ENCODE assay signal across 11 mouse cellular contexts in the genomic region with DNA sequence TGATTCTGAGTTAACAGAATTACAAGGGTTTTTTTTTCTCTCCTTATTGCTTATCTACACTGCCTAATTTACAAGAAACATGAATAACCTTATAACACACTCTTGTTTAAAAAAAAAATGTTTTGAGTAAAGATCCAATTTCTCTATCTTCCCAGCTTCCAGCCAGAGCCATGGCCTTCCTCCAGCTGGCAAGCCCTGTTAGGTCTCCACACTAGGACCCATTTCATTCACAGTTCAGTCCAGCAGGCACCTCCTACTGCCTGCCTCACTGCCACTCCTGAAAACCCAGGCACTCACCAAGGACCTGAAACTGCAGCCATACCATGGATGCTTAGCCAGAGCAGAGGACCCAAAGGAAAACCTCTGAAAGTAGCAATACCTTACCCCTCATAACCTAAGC. TPM values are rescaled to one million over a fixed set of nuclear protein-coding genes. Genes with fewer than 3 reads are reported as not detected.
A peak's percentile ranks its signal among the peaks of the same experiment; 100 is the strongest.
DNase-seq lines count a peak whose midpoint lies in the region; ATAC-seq and TF ChIP-seq lines count a peak whose summit lies in the region.
"Had no signal": no experiment of that assay in that cellular context is flagged by ENCODE, and none has a peak within 500 bp of the region (broad histone marks: within the 10 kb centered on the region; RNA-seq: fewer than 3 reads in every experiment).

No protein-coding gene starts in this region.

- TF ChIP-seq POLR2A in liver, adult 2 months (IDR thresholded peaks at IDR 0.05; ENCODE audit: extremely low read depth, insufficient read depth, low read length): no peak

- H3K79me2 ChIP-seq in liver, adult 2 months (ENCODE audit: control insufficient read depth, insufficient read depth, low read length): peaks cover 17% of the 10 kb centered on the region; the same call in 1 of the 2 replicates

- no peak for ATAC-seq in heart, embryonic 11.5 days (replicated peaks; ENCODE audit: insufficient number of reproducible peaks, low FRiP score, low TSS enrichment)
- ATAC-seq in liver, embryonic 12.5 days: no peak
- ATAC-seq in hindbrain, embryonic 12.5 days (ENCODE audit: low FRiP score): no peak

- H3K27me3 ChIP-seq in heart, embryonic 11.5 days (ENCODE audit: control insufficient read depth, insufficient read depth, low read length): no peaks in the 10 kb centered on the region
- H3K27me3 ChIP-seq in liver, adult 2 months (ENCODE audit: control insufficient read depth, insufficient read depth, low read length): no peaks in the 10 kb centered on the region
- H3K27me3 ChIP-seq in liver, embryonic 12.5 days (replicated peaks): no peaks in the 10 kb centered on the region
- H3K27me3 ChIP-seq in hindbrain, embryonic 12.5 days: no peaks in the 10 kb centered on the region
- H3K27me3 ChIP-seq: liver, embryonic 13.5 days; neural tube, embryonic 13.5 days had no signal

- TF ChIP-seq CTCF in liver, adult 2 months (IDR thresholded peaks at IDR 0.05; ENCODE audit: low read depth, low read length): no peak

- no peak overlapping the region for H3K4me2 ChIP-seq in heart, embryonic 11.5 days
- no peak overlapping the region for H3K4me2 ChIP-seq in liver, embryonic 12.5 days
- no peak overlapping the region for H3K4me2 ChIP-seq in hindbrain, embryonic 12.5 days (replicated peaks)
- H3K4me2 ChIP-seq: liver, embryonic 13.5 days; neural tube, embryonic 13.5 days had no signal

- H3K36me3 ChIP-seq in heart, embryonic 11.5 days (ENCODE audit: control insufficient read depth, insufficient read depth, low read length): no peaks in the 10 kb centered on the region
- H3K36me3 ChIP-seq in liver, adult 2 months (ENCODE audit: control insufficient read depth, insufficient read depth, low read length): no peaks in the 10 kb centered on the region
- H3K36me3 ChIP-seq in liver, embryonic 12.5 days: no peaks in the 10 kb centered on the region
- no peaks in the 10 kb centered on the region for H3K36me3 ChIP-seq in hindbrain, embryonic 12.5 days
- H3K36me3 ChIP-seq: liver, embryonic 13.5 days; neural tube, embryonic 13.5 days had no signal

- intact Hi-C loops in heart, postnatal 14 days (cut with DNase I): no loop called here

- no peaks in the 10 kb centered on the region for H3K9me3 ChIP-seq in heart, embryonic 11.5 days (replicated peaks; ENCODE audit: control insufficient read depth, low read length)
- no peaks in the 10 kb centered on the region for H3K9me3 ChIP-seq in liver, embryonic 12.5 days (replicated peaks)
- no peaks in the 10 kb centered on the region for H3K9me3 ChIP-seq in hindbrain, embryonic 12.5 days (replicated peaks)
- H3K9me3 ChIP-seq: liver, embryonic 13.5 days; neural tube, embryonic 13.5 days had no signal

- H3K9ac ChIP-seq in heart, embryonic 11.5 days (ENCODE audit: low read depth, low read length): no peak overlapping the region
- no peak overlapping the region for H3K9ac ChIP-seq in liver, adult 2 months (ENCODE audit: low read depth, low read length)
- no peak overlapping the region for H3K9ac ChIP-seq in liver, embryonic 12.5 days
- H3K9ac ChIP-seq in hindbrain, embryonic 12.5 days: no peak overlapping the region
- H3K9ac ChIP-seq: liver, embryonic 13.5 days; neural tube, embryonic 13.5 days had no signal

- no peaks in the 10 kb centered on the region for H3K4me1 ChIP-seq in heart, embryonic 11.5 days (ENCODE audit: control insufficient read depth, insufficient read depth, low read length)
- H3K4me1 ChIP-seq in liver, adult 2 months (ENCODE audit: control insufficient read depth, insufficient read depth, low read length): peaks cover 4% of the 10 kb centered on the region
- H3K4me1 ChIP-seq in liver, embryonic 12.5 days: 0 out of 2 replicates have a peak, but pooled peaks cover 3% of the 10 kb centered on the region
- peaks cover 27% of the 10 kb centered on the region for H3K4me1 ChIP-seq in hindbrain, embryonic 12.5 days
- H3K4me1 ChIP-seq: liver, embryonic 13.5 days had no signal

- H3K27ac ChIP-seq in heart, embryonic 11.5 days (ENCODE audit: low read depth, low read length): no peak overlapping the region
- H3K27ac ChIP-seq in liver, adult 2 months (replicated peaks; ENCODE audit: insufficient read depth, low read depth, low read length): no peak overlapping the region
- no peak overlapping the region for H3K27ac ChIP-seq in liver, embryonic 12.5 days
- H3K27ac ChIP-seq in hindbrain, embryonic 12.5 days: no peak overlapping the region
- H3K27ac ChIP-seq: liver, embryonic 13.5 days; neural tube, embryonic 13.5 days had no signal

- peak; percentile 34 to 54 for DNase-seq in heart, postnatal 14 days
- DNase-seq in liver, adult 2 months (ENCODE audit: extremely low read depth, low read depth, low spot score): peak; percentile 75
- DNase-seq in adipocyte (ENCODE audit: low spot score): peak; percentile 50
- DNase-seq in heart, postnatal 4 days: peak; percentile 51
- DNase-seq: gastrocnemius, postnatal 25 days; liver, embryonic 13.5 days; right cerebral cortex, adult 18-20 months had no signal

- H3K4me3 ChIP-seq in heart, embryonic 11.5 days (ENCODE audit: low read depth, low read length): no peak overlapping the region
- H3K4me3 ChIP-seq in liver, adult 2 months (ENCODE audit: insufficient read depth, low read depth, low read length): no peak overlapping the region
- no peak overlapping the region for H3K4me3 ChIP-seq in liver, embryonic 12.5 days
- H3K4me3 ChIP-seq in hindbrain, embryonic 12.5 days: no peak overlapping the region
- H3K4me3 ChIP-seq: liver, embryonic 13.5 days; neural tube, embryonic 13.5 days had no signal

RNA-seq across cellular contexts. Expression of a gene that starts 31.9 kb away (rescaled TPM):
- 1 to 10 TPM; 5.9 to 9.1 TPM for total RNA-seq in heart, postnatal 14 days (2021)
- polyA plus RNA-seq in heart, embryonic 11.5 days (2014; fragmentation: Nextera tagmentation; extraction: Ambion mirVana): 25.7 and 29.1 TPM in 2 replicates
- 2.2 and 2.3 TPM in 2 replicates for total RNA-seq in liver, adult 2 months (2014; rRNA removed)
- 2.7 and 2.9 TPM in 2 replicates for polyA plus RNA-seq in liver, adult 2 months (2012; rRNA removed)
- polyA plus RNA-seq in liver, embryonic 12.5 days (2016; fragmentation: Nextera tagmentation; extraction: Ambion mirVana): 3.6 TPM in 2 replicates
- 10 to 100 TPM; 19.5 to 24.9 TPM for total RNA-seq in heart, postnatal 4 days (2021)
- 10.7 and 12.5 TPM in 2 replicates for polyA plus RNA-seq in hindbrain, embryonic 12.5 days (2016; fragmentation: Nextera tagmentation; extraction: Ambion mirVana)

RNA-seq across cellular contexts. Expression of a gene that starts 57.7 kb away (rescaled TPM):
- total RNA-seq in heart, postnatal 14 days (2021): 100 to 1,000 TPM; 300 to 317 TPM
- polyA plus RNA-seq in heart, embryonic 11.5 days (2014; fragmentation: Nextera tagmentation; extraction: Ambion mirVana): 706 and 724 TPM in 2 replicates
- total RNA-seq in liver, adult 2 months (2014; rRNA removed): 125 and 171 TPM in 2 replicates
- 107 and 198 TPM in 2 replicates for polyA plus RNA-seq in liver, adult 2 months (2012; rRNA removed)
- 786 and 821 TPM in 2 replicates for polyA plus RNA-seq in liver, embryonic 12.5 days (2016; fragmentation: Nextera tagmentation; extraction: Ambion mirVana)
- total RNA-seq in heart, postnatal 4 days (2021): 100 to 1,000 TPM; 450 to 451 TPM
- 569 and 639 TPM in 2 replicates for polyA plus RNA-seq in hindbrain, embryonic 12.5 days (2016; fragmentation: Nextera tagmentation; extraction: Ambion mirVana)
